Mouse (Mus musculus) stomach, postnatal 0 days (tissue): ENCODE measurements around the gene Rad18. TPM values are rescaled to one million over a fixed set of nuclear protein-coding genes. Genes with fewer than 3 reads are reported as not detected.
A peak's percentile ranks its signal among the peaks of the same experiment; 100 is the strongest.

Source experiments
- ATAC-seq: fragments of 200-750 bp; cut with Nextera tagmentation; 2 replicates; pipeline ENCODE4 v1.8.0; 2017; ENCODE audit not compliant: low FRiP score, low TSS enrichment
- DNase-seq: peaks from one replicate; pipeline ENCODE4 v3.0.0-alpha.2; 2016; ENCODE audit warnings: low spot score
- H3K27ac ChIP-seq: fragments of 300-500 bp; sonication (generic); replicated peaks from 2 replicates; pipeline ENCODE4 v1.5.1; 2014; ENCODE audit warnings: mild to moderate bottlenecking, control low read depth
- H3K27me3 ChIP-seq: fragments of 300-500 bp; sonication (generic); 2 replicates; pipeline ENCODE4 v1.6.1; 2014; ENCODE audit warnings: low read length; ENCODE audit not compliant: control insufficient read depth, insufficient read depth
- H3K36me3 ChIP-seq: fragments of 300-500 bp; sonication (generic); 2 replicates; pipeline ENCODE4 v1.6.1; 2014; ENCODE audit warnings: low read length, mixed read lengths; ENCODE audit not compliant: control insufficient read depth, insufficient read depth
- H3K4me1 ChIP-seq: fragments of 300-500 bp; sonication (generic); replicated peaks from 2 replicates; pipeline ENCODE4 v1.6.1; 2014; ENCODE audit warnings: antibody characterized with exemption; ENCODE audit not compliant: control insufficient read depth, insufficient read depth
- H3K4me2 ChIP-seq: fragments of 300-500 bp; sonication (generic); replicated peaks from 2 replicates; pipeline ENCODE4 v1.6.1; 2014; ENCODE audit warnings: low read depth, mild to moderate bottlenecking, control low read depth, moderate library complexity
- H3K4me3 ChIP-seq: fragments of 300-500 bp; sonication (generic); 2 replicates; pipeline ENCODE4 v1.5.1; 2014; ENCODE audit warnings: low read depth, low read length, control low read depth
- H3K9ac ChIP-seq: fragments of 300-500 bp; sonication (generic); 2 replicates; pipeline ENCODE4 v1.6.1; 2014; ENCODE audit warnings: mild to moderate bottlenecking, low read length, control low read depth, mixed read lengths
- H3K9me3 ChIP-seq: fragments of 300-500 bp; sonication (generic); 2 replicates; pipeline ENCODE4 v1.6.1; 2016; ENCODE audit warnings: low read length; ENCODE audit not compliant: control insufficient read depth
- CTCF ChIP-seq: IDR thresholded peaks from 2 replicates; pipeline ENCODE4 v1.5.1; 2016; ENCODE audit warnings: antibody characterized with exemption, low read depth, mild to moderate bottlenecking, moderate library complexity
- EP300 ChIP-seq: optimal IDR thresholded peaks from 2 replicates; pipeline ENCODE3; 2016; ENCODE audit warnings: antibody characterized with exemption
- WGBS: fragments of 180-500 bp; shearing (Covaris S2); extraction: QIAGEN DNeasy Blood & Tissue Kit; methylation state at CpG from one replicate; pipeline ENCODE4 v1.1.7; 2014; 5-methylcytosine and 5-hydroxymethylcytosine counted together
- polyA plus RNA-seq: library from polyadenylated mRNA; unstranded; fragments of >200 nt; fragmentation: Nextera tagmentation; extraction: Ambion mirVana; gene quantifications from 2 replicates; pipeline ENCODE4 v1.2.1, GENCODE M21; 2015

Rad18 gene
- polyA plus RNA-seq, 1 experiment from 2014 or later, result 12.9 TPM

DNA sequence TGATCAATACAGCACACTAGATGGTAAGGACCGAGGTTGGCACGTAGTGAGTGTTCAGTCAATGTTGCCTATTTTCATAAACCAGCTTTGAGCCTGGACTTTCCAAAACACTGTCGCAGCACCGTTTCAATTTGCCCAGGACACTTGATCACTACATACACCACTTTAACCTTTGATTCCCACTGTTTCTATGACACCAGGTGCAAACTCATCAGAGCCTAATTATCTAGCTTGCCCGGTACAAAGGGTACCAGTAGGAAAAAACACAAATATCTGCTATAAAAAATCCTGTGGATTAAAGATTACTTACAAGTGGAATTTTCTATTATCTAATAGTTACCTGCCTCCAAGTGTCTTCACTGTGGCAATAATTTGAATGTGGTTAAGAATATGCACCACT is 64.4 kb downstream of the Rad18 start:
- ATAC-seq, result no peak
- 90% methylated on average over 5 of the region's 5 CpGs for WGBS
- H3K4me3 ChIP-seq, result no peak overlapping the region

DNA sequence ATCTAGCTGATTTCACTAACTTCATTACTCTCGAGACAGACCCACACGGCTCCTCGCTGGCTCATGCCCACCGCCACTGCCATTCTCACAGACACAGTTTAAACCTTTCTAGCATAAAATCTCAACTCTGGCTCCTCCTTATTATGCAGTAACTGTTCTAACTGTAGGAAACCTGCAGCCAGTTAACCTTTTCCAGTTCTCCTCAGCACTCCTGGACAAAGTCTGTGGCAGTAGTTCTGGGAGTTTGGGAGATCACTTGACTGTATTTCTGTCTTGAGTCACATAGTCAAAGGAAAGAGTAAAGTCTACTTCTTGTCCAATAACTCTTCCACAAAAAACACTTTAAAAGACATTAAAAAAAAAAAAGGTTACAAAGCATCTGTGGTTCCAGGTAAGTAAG is 66.2 kb downstream of the Rad18 start:
- DNase-seq, result no peak
- 96% methylated on average over 4 of the region's 4 CpGs for WGBS

More for the DNA sequence above, 64.4 kb downstream of the Rad18 start:
- TF ChIP-seq EP300, result no peak
- TF ChIP-seq CTCF, result no peak
- H3K4me1 ChIP-seq, result no peaks in the 10 kb centered on the region
- H3K9ac ChIP-seq, result no peak overlapping the region
- no peaks in the 10 kb centered on the region for H3K9me3 ChIP-seq
- H3K27me3 ChIP-seq, result no peaks in the 10 kb centered on the region
- DNase-seq, result no peak
- H3K36me3 ChIP-seq, result peaks cover 2% of the 10 kb centered on the region; the same call in 1 of the 2 replicates
- H3K27ac ChIP-seq, result no peak overlapping the region
- H3K4me2 ChIP-seq, result no peak overlapping the region

DNA sequence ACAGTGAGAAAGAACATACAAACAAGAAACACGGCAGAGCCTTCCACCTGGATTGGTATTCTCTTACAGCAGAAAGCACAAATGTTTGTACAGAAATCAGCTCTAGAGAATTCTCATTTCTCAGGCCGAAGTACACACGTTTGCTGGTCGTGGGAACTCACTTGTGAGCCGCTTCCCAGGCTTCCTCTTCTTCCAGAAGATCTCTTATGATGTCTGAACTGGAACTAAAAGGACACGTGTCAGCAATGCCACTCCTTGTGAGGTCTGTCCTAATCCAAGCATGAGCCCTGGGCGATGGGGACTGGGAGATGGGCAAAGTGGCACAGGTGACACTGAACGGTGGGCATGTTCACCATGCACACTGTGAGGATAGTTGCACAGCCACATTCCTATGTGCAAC is 68.2 kb downstream of the Rad18 start:
- Histone ChIP-seq H3K4me1 (no peaks in the 10 kb centered on the region), H3K4me2 (no peak overlapping the region), H3K27ac (no peak overlapping the region), H3K27me3 (no peaks in the 10 kb centered on the region), H3K36me3 (peaks cover 2% of the 10 kb centered on the region; the same call in 1 of the 2 replicates), H3K9ac (no peak overlapping the region), H3K9me3 (no peaks in the 10 kb centered on the region), H3K4me3 (no peak overlapping the region)
- no peak for DNase-seq
- no peak for TF ChIP-seq EP300
- no peak for TF ChIP-seq CTCF
- no peak for ATAC-seq
- whole genome bisulfite sequencing, result 83% methylated on average over 8 of the region's 8 CpGs

More for the DNA sequence above, 66.2 kb downstream of the Rad18 start:
- H3K4me2 ChIP-seq, result no peak overlapping the region
- no peak overlapping the region for H3K27ac ChIP-seq
- no peaks in the 10 kb centered on the region for H3K4me1 ChIP-seq
- no peak for ATAC-seq
- H3K9ac ChIP-seq, result no peak overlapping the region
- H3K36me3 ChIP-seq, result peaks cover 2% of the 10 kb centered on the region; the same call in 1 of the 2 replicates
- H3K4me3 ChIP-seq, result no peak overlapping the region
- TF ChIP-seq CTCF, result no peak
- no peak for TF ChIP-seq EP300
- no peaks in the 10 kb centered on the region for H3K9me3 ChIP-seq
- H3K27me3 ChIP-seq, result no peaks in the 10 kb centered on the region

DNA sequence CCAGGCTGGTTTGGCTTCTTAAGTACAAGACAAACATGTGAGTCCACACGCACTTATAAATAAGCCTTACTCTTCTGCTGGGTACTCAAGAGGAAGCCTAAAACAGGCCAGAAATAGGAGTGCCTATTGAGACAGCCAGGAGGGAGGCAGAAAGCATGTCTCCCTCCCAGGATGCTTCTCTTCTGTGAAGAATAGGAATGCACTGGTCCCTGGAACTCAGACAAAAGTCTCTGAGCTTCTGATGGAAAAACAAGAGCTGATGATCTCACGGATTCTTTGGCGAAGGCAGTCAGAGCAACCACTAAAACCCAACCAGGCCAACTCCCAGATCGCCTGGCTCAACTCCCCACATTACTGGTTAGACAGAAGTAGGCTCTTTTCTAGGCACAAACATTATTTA is 74.2 kb downstream of the Rad18 start:
- no peaks in the 10 kb centered on the region for H3K9me3 ChIP-seq
- H3K9ac ChIP-seq, result no peak overlapping the region
- H3K4me2 ChIP-seq, result no peak overlapping the region
- no peaks in the 10 kb centered on the region for H3K27me3 ChIP-seq
- DNase-seq, result no peak
- H3K36me3 ChIP-seq, result no peaks in the 10 kb centered on the region
- TF ChIP-seq CTCF (no peak), EP300 (no peak)
- ATAC-seq, result no peak
- H3K27ac ChIP-seq, result no peak overlapping the region
- no peaks in the 10 kb centered on the region for H3K4me1 ChIP-seq
- H3K4me3 ChIP-seq, result no peak overlapping the region
- WGBS, result 69% methylated on average over 4 of the region's 4 CpGs

DNA sequence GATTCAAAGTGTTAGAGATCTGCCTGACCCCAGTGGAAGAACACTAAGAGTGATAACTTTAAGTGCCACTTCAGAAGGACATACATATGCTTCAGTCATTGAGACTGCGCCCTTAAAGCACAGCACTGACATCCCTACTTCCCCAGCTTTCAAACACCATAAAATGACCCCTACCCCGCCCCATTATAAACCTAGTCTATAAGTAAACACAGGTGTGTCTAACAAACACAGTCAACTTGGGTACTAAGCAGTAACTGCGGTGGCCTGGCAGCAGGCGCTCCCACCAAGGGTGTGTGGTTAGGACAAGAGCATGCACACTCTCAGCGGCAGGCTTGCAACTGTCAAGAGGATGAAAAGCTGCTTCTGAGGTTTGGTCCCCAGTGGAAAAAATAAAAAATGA is 76.5 kb downstream of the Rad18 start:
- H3K4me2 ChIP-seq, result no peak overlapping the region
- 62% methylated on average over 5 of the region's 5 CpGs for WGBS
- DNase-seq, result peak; percentile 19
- H3K36me3 ChIP-seq, result no peaks in the 10 kb centered on the region
- H3K27me3 ChIP-seq, result no peaks in the 10 kb centered on the region
- H3K27ac ChIP-seq, result no peak overlapping the region
- no peaks in the 10 kb centered on the region for H3K9me3 ChIP-seq
- H3K4me3 ChIP-seq, result no peak overlapping the region
- TF ChIP-seq EP300 (no peak), CTCF (no peak)
- peak; percentile 72 for ATAC-seq
- no peaks in the 10 kb centered on the region for H3K4me1 ChIP-seq
- no peak overlapping the region for H3K9ac ChIP-seq

DNA sequence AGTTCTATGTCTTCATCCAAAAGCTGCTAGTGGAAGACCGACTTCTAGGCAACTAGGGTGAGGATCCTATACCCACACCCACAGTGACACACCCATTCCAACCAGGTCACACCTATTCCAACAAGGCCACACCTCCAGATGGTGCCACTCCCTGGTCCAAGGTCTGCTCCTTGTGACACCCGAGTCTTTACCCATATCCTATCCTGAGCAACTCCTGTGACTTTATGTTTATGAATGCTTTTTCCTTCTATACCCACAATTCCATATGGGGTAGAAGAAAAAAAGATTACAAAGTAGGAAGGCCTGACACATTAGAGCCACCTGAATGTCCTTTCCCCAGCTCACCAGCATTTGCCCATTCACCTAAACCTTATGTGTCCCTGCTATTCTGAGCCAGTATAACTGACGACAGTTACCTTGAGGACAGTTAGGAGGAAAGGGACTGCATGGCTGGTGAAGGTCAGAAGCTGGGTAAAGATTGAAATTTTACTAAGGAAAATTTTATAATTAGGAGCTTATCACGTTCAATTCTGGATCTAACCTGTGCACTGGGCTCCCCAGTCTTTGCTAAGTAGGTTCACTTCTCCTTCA is 78.7 kb downstream of the Rad18 start:
- H3K27me3 ChIP-seq, result no peaks in the 10 kb centered on the region
- peak; percentile 94 for ATAC-seq
- WGBS, result 84% methylated on average over 4 of the region's 4 CpGs
- no peaks in the 10 kb centered on the region for H3K4me1 ChIP-seq
- H3K9ac ChIP-seq, result no peak overlapping the region
- peak; percentile 44 for DNase-seq
- TF ChIP-seq EP300, result no peak
- no peak for TF ChIP-seq CTCF
- H3K27ac ChIP-seq, result no peak overlapping the region
- H3K9me3 ChIP-seq, result no peaks in the 10 kb centered on the region
- H3K4me3 ChIP-seq, result no peak overlapping the region
- no peaks in the 10 kb centered on the region for H3K36me3 ChIP-seq
- H3K4me2 ChIP-seq, result no peak overlapping the region
